Mouse (Mus musculus): Measurements from ENCODE around the gene Vmn1r171.
"Not testable (repeated sequence)": the region's sequence is repeated elsewhere in the genome, so short reads cannot be mapped to it uniquely, and the experiment has no call there.

Gene Vmn1r171

DNA sequence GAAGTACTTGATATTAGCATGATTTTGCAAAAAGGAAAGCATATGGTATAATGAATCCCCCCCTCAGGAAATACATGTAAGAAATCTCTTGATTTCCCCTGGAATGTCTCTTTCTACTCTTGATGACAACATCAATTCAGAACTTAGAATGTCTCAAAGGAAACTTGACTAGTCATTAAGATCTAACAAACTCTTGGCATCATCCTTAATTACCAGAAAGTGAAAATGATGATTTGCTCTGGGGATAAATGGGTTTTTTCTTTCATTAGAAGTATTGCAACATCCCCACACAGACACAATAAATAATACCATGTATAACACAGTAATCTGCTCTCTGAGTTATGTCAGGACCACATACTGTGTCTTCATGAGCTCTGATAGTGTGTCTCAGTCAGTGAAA, at the start of gene Vmn1r171:
Gene Vmn1r171, plus strand, starts transcription at position 301 of the 400 bp plus-strand sequence.
- DNase-seq (ENCODE audit: low read depth, low spot score): no peak

DNA sequence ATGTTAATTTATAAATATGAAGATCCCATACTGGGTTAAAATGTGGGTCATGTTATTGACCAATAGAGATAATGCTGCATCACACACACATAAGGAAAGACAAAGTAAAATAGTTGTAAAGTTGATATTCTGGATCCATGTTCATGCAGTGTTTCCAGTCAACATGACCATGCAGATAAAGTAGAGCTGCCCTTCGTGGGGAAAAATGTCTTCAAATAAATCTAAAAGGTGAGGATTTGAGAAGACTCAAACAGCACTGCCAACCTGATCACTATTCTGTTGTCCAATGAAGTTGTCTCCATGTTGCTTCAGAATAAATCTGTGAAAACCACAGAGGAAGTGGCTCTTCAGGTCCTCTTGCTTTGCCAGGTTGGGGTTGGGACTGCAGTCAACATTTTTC, 24.6 kb upstream of the Vmn1r171 start, which contains the start of gene Vmn1r170:
Gene Vmn1r170, plus strand, starts transcription at position 301 of the 400 bp plus-strand sequence.
- DNase-seq (ENCODE audit: low read depth, low spot score): not testable (repeated sequence)

DNA sequence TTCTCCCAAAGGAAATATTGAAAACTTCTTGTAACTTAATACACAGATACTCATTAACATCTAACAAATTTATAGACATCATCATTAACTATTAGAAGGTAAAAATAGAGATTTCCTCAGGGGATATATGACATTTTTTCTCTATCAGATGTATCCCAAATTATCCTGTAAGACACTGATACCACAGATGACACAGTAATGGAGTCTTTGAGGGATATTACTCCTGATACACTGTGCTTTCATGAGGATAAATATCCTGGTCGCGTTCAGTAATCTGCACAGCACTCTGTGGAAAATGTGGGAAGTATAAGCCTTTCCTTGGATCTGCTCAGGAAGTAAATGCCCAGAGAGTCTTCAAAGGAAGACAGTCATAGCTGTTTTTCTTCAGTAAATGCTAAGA, 27.5 kb downstream of the Vmn1r171 start, which contains the start of gene Vmn1r172:
Gene Vmn1r172, plus strand, starts transcription at position 301 of the 400 bp plus-strand sequence.
- no peak for DNase-seq (ENCODE audit: low read depth, low spot score)

All from telencephalon, adult 2 months (tissue).